Mouse (Mus musculus) cerebellum, adult 9-10 months (tissue): ENCODE data around the gene Tmem135.

Experiments
- DNase-seq: peaks from one replicate; pipeline ENCODE4 v3.0.0; 2022

The Tmem135 gene

DNA sequence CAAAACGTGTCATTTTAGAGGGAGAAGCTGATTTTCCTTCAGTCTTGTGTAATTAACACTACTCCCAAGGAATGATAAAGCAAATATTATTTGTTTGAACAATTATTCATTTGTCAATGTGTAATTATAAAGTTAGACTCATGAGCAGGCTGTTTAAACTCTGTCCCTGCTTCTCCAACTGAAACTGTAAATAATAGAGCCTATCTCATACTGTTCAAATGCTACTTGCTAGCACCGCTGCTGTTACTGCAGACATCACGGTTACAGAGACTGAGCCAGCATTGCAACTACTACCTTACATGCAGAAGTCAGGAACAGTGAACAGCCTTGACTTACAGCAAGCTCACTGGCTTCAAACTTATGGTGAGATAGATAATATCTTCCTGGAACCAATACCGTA lies 229.6 kb downstream of the Tmem135 start:
- no peak for DNase-seq

- DNase-seq, result no peak
These were observed 231.0 kb downstream of the Tmem135 start for GRCm38 (mm10) chr7:89173018-89173417.

GRCm38 (mm10) chr7:89171790-89172467 lies 232.1 kb downstream of the Tmem135 start:
- no peak for DNase-seq

DNA sequence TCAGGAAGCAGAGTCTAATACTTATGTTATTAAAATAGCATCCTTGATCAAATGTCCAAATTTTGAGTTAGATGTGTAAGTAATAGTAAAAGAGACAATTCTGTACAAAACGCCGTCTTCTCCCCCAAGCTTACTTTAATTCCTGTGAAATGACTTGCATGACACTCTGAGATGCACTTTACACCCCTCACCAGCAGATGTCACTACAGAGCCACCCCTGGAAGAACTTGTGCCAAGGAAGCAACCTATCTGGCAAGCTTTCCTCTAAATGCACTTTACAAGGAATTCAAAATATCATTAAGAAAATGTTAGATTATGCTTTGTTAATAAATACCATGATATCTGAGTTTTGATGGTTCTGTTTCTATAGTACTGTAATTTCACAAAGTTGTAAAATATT lies 235.4 kb downstream of the Tmem135 start:
- DNase-seq, result peak; percentile 86

DNA sequence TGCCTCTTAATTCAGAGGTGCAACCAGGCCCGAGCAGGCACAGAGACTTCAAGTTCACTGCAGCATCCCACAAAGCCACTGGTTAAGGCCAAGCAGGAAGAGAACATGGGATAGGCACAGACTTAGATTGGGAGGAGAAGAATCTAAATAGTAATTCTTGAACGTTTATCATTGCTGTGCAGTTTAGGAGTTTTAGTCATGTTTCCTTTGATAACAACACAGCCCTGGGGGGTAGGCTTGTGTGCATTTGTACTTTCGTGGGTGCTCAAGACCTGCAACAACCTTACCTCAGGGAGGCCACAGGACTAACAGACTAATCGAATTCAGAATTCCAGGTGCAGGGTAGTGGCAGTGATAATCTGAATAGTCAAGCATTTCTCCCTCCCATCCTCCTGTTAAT lies 238.5 kb downstream of the Tmem135 start:
- no peak for DNase-seq

DNA sequence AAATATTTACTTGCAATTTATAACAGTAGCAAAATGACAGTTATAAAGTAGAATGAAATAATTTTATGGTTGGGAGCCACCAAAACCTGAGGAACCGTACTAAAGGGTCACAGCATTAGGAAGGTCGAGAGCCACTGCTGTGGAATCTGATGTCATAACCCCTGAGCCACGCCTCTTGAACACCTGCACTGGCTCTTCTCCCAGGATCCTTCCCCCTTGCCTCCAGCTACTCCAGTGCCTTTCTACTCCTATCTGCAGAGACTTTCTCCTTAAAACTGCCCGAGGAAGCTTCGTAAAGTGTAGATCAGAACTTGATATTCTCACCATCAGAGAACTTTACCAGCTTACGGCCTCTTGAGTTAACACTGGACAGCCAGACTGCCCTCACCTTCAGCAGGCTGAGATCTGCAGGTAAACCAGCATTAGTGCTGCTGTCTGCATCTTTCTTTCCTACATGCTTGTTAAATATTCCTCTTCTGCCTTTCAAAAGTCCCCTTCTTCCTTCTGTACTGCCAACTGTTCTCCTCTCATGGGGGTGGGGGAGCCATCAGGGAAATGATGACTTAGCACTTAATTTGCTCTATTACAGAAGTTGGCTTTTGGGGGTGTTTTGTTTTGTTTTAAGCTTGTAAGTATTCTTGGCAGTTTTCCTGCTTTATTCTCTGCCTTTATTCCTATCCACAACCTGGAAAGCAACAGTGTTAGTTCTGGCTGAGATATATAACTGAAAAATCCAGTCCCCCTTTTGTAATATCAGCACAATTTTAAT lies 242.2 kb downstream of the Tmem135 start:
- no peak for DNase-seq

GRCm38 (mm10) chr7:89157356-89157755 lies 246.7 kb downstream of the Tmem135 start:
- DNase-seq, result no peak

GRCm38 (mm10) chr7:89156629-89157028 lies 247.4 kb downstream of the Tmem135 start:
- DNase-seq, result no peak

GRCm38 (mm10) chr7:89155741-89156140 lies 248.3 kb downstream of the Tmem135 start:
- no peak for DNase-seq

- DNase-seq, result no peak
These were observed 248.8 kb downstream of the Tmem135 start for GRCm38 (mm10) chr7:89155223-89155622.

GRCm38 (mm10) chr7:89151345-89151744 lies 252.7 kb downstream of the Tmem135 start:
- no peak for DNase-seq

DNA sequence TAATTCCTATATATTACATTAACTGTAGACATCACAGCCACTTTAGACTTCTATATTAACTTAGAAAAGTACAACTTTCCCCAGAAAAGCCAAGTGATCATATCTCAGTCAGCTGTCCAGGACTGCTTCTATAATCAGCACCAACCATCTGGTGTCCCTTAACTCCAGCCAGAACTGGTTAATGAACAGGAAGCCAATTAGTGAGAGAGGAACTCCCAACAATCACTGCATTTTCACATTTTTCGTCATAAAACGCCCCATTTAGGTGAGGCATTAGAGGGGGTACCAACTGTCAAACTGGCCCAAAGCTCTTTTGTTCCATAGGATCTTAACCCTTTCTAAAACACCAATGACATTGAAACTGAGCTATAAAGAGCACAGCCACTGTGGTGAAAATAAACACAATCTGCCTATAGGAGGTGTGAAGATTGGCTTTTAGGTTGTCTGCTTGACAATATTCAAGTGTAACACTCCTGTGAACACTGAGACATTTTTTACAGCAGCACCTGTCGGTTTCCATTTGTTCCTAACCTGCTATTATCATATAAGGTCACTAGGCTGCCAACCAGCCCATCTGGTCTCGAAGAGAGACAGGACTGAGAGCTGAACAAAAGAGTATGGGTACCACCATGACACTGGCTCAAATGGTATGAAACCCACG lies 263.3 kb downstream of the Tmem135 start:
- peak; percentile 76 for DNase-seq

DNA sequence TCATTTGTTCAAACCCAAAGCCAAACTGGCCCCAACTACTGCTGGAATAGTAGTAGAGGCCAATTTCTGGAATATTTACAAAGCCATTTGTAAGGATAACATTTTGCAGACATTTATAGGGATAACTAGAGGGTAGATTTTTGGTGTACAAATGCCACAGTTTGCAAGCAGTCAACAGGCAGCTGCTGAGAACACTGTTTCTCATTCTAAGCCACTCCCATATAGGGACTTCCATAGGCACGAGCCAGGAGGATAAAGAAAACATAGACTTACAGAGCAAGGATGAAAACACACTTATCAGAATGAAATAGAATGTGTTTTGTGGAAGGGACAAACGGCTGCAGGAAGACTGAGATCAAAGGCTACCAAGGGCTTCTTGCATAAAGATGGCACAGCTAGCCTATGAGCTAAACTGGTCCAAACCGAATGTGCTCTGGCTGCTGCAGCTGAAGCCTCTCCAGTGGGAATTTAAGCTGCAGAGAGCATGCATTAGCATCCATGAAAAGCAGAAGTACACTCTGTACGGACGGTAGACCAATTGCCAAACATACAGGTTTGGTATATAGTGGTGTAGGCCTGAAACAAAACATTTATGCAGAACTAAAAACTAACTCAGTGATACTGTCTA lies 269.0 kb downstream of the Tmem135 start:
- no peak for DNase-seq

- DNase-seq, result peak; percentile 34
These were observed 277.7 kb downstream of the Tmem135 start for GRCm38 (mm10) chr7:89126063-89126882.

DNA sequence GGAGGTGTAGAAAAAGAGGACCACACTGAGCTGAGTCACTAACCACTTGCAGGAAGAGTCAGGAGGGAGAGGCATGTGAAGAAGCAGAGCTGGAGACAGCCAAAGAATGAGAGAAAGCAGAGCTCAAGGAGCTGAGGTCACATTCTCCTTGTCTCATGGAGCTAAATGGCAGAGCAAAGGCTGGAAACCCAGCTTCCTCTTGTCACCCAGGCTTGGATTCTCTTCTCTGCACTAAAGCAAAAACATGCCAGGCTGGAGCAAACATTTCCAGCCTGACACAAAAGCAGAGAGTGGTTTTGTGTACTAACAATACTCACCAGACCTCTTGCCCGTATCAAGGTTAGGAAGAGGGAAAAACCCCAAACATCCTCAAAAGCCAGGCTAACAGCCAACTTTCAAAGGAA lies 287.8 kb downstream of the Tmem135 start:
- no peak for DNase-seq

GRCm38 (mm10) chr7:89115633-89116032 lies 288.4 kb downstream of the Tmem135 start:
- DNase-seq, result no peak

DNA sequence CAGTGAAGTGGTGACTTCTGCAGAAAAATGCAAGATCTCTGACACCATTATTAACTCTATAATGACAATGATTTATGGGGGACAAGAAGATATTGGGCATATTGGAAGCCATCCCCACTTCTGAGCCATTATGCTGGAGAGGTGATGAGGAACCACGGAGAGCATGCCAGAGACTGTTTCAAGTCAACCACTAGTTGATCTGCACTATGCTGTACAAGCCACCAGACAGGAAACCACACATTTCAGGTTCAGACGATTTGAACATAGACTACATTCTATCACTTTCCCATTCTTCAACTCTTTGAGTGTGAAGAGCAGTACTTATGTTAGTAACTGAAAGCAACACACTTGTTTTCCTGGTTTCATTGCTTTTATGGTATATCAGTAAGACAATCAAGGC lies 297.6 kb downstream of the Tmem135 start:
- DNase-seq, result no peak

DNA sequence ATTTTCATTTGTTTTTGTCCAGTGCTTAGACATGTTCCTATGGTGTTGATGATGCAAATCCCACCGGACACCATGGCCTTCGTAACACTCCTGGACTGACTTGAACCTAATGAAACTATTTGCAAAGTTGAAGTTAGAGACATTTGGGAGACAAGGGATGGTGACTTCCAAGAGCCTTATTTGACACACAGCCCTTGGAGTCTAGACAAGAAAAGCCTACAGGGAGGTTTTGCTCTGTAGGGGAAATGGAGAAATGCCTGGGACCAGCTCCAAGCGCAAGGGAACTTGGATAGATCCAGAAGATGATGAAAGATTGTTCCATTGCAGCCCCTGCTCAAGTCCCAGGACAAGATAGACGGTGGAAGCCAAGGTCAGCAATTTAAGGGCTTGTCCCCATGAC lies 304.3 kb downstream of the Tmem135 start:
- no peak for DNase-seq
